Mouse (Mus musculus): Measurements from ENCODE around the gene Mbtd1. TPM values are rescaled to one million over a fixed set of nuclear protein-coding genes. Genes with fewer than 3 reads are reported as not detected.

Gene Mbtd1
- 4.0 and 8.8 TPM in 2 replicates for polyA plus RNA-seq (2012; rRNA removed; ENCODE audit: low replicate concordance)

GRCm38 (mm10) chr11:93885572-93886410, at the start of gene Mbtd1, which contains the start of gene Utp18:
Gene Mbtd1, plus strand, starts transcription at chr11:93885852.
Gene Utp18, minus strand, starts transcription at chr11:93885766.

DNA sequence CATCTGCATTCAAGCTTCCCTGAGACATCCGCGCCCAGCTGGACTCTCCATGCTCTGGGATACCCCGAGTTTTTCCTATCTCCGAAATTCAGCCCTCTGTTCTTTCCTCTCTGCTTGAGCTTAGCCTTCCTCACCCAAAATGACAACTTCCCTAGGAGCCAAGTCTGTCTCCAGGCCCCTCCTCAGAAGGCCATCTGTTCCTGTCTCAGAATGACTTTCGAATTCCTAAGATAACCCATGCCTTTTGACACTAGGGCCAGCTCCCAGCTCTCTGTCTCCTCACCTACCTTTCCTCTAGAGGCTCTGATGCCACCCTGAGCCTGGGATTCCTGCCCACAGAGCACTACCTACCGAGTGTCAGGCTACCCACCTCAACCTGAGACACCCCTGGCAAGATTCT, 70.5 kb downstream of the Mbtd1 start, which contains the start of gene Nme2:
Gene Nme2, minus strand, starts transcription at position 101 of the 400 bp plus-strand sequence.

DNA sequence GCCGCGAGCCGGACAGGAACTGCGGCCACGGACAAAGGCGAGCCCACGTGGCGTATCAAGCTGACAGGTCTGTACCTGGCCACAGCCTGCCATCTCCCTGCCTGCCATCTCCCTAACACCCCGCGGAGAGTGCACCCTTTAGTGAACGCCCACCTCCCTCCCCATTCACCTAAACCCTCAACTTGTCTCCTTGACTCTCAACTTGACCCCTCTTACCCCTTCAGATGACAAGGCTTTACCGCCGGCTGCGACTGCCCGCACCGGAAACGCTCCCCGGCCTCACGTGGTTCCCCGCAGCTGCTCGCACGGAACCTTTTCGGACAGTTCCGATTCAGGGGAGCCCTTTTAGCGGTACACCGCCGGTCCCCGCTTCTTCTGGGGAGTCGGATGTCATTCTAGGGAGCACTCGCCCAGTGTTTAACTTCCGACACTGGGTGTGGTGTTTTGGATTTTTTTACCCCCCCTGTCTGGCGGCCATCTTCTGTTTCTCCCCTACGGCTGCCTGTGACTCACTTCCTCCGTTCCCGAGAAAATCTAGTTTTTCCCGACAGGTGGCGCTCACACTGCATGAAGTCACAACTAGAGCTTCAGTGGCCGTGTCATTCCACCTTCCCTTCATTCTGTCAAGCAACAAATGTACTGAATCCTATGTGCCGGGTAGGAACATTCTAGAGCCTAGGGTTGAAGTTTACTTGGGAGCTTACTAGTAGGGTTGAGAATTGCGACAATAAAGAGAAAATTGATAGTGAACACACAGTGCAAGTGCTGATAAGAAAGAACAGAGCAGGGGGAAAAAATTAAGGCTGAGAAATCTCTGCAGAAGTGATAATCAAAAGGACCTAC, 82.6 kb downstream of the Mbtd1 start, which contains the start of the genes Gm20390 and Nme1:
Gene Gm20390, minus strand, starts transcription at position 289 of the 843 bp plus-strand sequence.
Gene Nme1, minus strand, starts transcription at position 517 of the 843 bp plus-strand sequence.

GRCm38 (mm10) chr11:93995720-93996305, 110.2 kb downstream of the Mbtd1 start, which contains the start of gene Spag9:
Gene Spag9, plus strand, starts transcription at chr11:93996091.

Other genes starting within 250 kb of the Mbtd1 start
- 2.8 and 6.8 TPM in 2 replicates for gene Utp18, start 86 bp upstream of the Mbtd1 start, polyA plus RNA-seq (2012; rRNA removed; ENCODE audit: low replicate concordance)
- 241 and 254 TPM in 2 replicates for gene Nme2, start 70.4 kb downstream of the Mbtd1 start, polyA plus RNA-seq (2012; rRNA removed; ENCODE audit: low replicate concordance)
- 17.6 and 38.3 TPM in 2 replicates for gene Gm20390, start 82.4 kb downstream of the Mbtd1 start, polyA plus RNA-seq (2012; rRNA removed; ENCODE audit: low replicate concordance)
- 78.3 and 101 TPM in 2 replicates for gene Nme1, start 82.7 kb downstream of the Mbtd1 start, polyA plus RNA-seq (2012; rRNA removed; ENCODE audit: low replicate concordance)
- 38.1 and 41.2 TPM in 2 replicates for gene Spag9, start 110.2 kb downstream of the Mbtd1 start, polyA plus RNA-seq (2012; rRNA removed; ENCODE audit: low replicate concordance)